Mouse (Mus musculus): ENCODE data around the gene Banf1. TPM values are rescaled to one million over a fixed set of nuclear protein-coding genes. Genes with fewer than 3 reads are reported as not detected.
"Not testable (repeated sequence)": the region's sequence is repeated elsewhere in the genome, so short reads cannot be mapped to it uniquely, and the experiment has no call there.

Gene Banf1
- polyA plus RNA-seq, 1 experiment from 2014 or later = 440 TPM

DNA sequence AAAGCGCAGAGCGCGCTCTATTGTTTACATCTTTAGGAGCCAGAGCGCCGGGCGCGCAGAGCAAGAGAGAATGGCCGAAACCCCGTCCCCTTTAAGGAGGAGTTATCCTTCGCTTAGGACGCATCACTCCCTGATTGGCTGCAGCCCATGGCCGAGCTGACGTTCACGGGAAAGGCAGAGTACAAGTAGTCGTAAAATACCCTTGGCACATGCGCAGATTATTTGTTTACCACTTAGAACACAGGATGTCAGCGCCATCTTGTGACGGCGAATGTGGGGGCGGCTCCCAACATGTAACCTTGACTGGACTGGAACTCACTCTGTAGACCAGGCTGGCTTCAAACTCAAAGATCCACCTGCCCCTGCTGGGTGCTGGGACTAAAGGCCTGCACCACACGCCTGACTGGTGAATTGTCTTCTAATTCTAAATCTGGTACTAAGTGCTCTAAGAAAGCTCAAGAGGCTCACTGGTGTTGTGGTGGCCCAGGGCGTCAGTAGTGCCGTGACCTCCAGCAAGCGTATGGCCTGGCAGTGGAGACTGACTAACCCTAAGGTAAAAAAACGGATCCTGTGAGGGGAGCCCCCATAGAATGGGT, 39.7 kb upstream of the Banf1 start:
- H3K27ac ChIP-seq (ENCODE audit: low read depth, low read length) = peak overlapping the region; percentile 37; the same call in 1 of the 2 replicates
- not testable (repeated sequence) for H3K4me1 ChIP-seq (ENCODE audit: control insufficient read depth, insufficient read depth, low read length); H3K27me3 ChIP-seq (ENCODE audit: control insufficient read depth, insufficient read depth, low read length); H3K36me3 ChIP-seq (ENCODE audit: control insufficient read depth, insufficient read depth, low read length); H3K9me3 ChIP-seq (ENCODE audit: control insufficient read depth, low read length)
- DNase-seq (ENCODE audit: low spot score) (peak; percentile 67), ATAC-seq (ENCODE audit: insufficient read depth, low FRiP score, low TSS enrichment) (peak; percentile 72)
- H3K4me2 ChIP-seq (ENCODE audit: low read depth) = peak overlapping the region; percentile 51
- H3K9ac ChIP-seq (ENCODE audit: low read length) = peak overlapping the region; percentile 50
- WGBS = 14% methylated on average over 21 of the region's 25 CpGs
- peak overlapping the region; percentile 37 for H3K4me3 ChIP-seq (ENCODE audit: low read depth, low read length)

DNA sequence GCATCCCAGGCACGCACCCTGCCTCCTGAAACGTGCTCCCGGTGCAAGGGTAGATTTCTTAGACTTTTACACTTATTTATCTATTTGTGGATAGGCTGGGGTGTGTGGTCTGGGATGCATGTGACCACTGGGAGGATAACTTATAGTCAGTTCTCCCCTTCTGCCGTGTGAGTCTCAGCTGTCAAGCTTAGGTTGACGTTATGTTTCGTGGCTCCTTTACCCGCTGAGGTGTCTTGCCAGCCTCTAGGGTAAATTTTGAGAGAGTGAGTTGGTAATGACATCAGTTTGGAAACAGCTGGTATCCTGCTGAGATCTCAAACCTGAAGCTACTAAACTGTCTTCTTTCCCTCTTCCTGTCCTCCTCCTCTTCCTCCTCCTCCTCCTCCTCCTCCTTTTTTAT, 39.0 kb upstream of the Banf1 start:
- Histone ChIP-seq H3K9me3 (ENCODE audit: control insufficient read depth, low read length) (no peaks in the 10 kb centered on the region), H3K27ac (ENCODE audit: low read depth, low read length) (no peak overlapping the region), H3K4me2 (ENCODE audit: low read depth) (peak overlapping the region; percentile 49), H3K36me3 (ENCODE audit: control insufficient read depth, insufficient read depth, low read length) (no peaks in the 10 kb centered on the region), H3K9ac (ENCODE audit: low read length) (peak overlapping the region; percentile 50), H3K27me3 (ENCODE audit: control insufficient read depth, insufficient read depth, low read length) (no peaks in the 10 kb centered on the region), H3K4me1 (ENCODE audit: control insufficient read depth, insufficient read depth, low read length) (peaks cover 5% of the 10 kb centered on the region; the same call in 1 of the 2 replicates), H3K4me3 (ENCODE audit: low read depth, low read length) (peak overlapping the region; percentile 31)
- ATAC-seq (ENCODE audit: insufficient read depth, low FRiP score, low TSS enrichment) (no peak), DNase-seq (ENCODE audit: low spot score) (peak; percentile 24)
- 28% methylated on average over 7 of the region's 7 CpGs for WGBS

DNA sequence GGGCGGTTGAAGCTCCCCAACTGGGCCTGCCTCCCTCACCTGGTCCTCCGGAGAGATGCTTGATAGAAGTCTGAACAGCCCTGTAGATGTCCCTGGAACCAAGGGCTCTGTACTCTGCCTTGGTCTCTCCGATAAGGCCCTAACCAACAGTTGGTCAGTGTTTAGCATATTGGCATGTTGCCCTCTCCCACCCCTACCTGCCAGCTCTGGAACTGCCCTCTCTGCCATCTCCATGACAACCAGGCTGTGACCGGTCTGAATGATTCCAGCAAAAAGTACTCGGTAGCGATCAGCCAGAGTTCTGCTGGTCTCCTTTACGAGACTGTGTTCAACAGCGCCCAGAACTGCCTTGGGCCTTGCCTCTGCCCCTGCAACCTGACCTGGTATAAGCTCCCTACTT, 35.3 kb upstream of the Banf1 start, which contains the start of gene Tsga10ip:
Gene Tsga10ip (minus strand): TSS at position 234 of the 400 bp plus-strand sequence.
- H3K27ac ChIP-seq (ENCODE audit: low read depth, low read length) = no peak within 1 kb of the TSS
- H3K4me2 ChIP-seq (ENCODE audit: low read depth) = no peak within 1 kb of the TSS
- H3K9ac ChIP-seq (ENCODE audit: low read length) = no peak within 1 kb of the TSS
- DNase-seq (ENCODE audit: low spot score) (no peak), ATAC-seq (ENCODE audit: insufficient read depth, low FRiP score, low TSS enrichment) (no peak)
- H3K27me3 ChIP-seq (ENCODE audit: control insufficient read depth, insufficient read depth, low read length) = no peaks in the 10 kb centered on the region
- no peaks in the 10 kb centered on the region for H3K36me3 ChIP-seq (ENCODE audit: control insufficient read depth, insufficient read depth, low read length)
- H3K9me3 ChIP-seq (ENCODE audit: control insufficient read depth, low read length) = no peaks in the 10 kb centered on the region
- H3K4me3 ChIP-seq (ENCODE audit: low read depth, low read length) = no peak within 1 kb of the TSS
- no peaks in the 10 kb centered on the region; the same call in 1 of the 2 replicates for H3K4me1 ChIP-seq (ENCODE audit: control insufficient read depth, insufficient read depth, low read length)
- 79% methylated on average over 8 of the region's 8 CpGs for WGBS

- H3K27ac ChIP-seq (ENCODE audit: low read depth, low read length); H3K4me3 ChIP-seq (ENCODE audit: low read depth, low read length); H3K27me3 ChIP-seq (ENCODE audit: control insufficient read depth, insufficient read depth, low read length); ATAC-seq (ENCODE audit: insufficient read depth, low FRiP score, low TSS enrichment); DNase-seq (ENCODE audit: low spot score); H3K9me3 ChIP-seq (ENCODE audit: control insufficient read depth, low read length); H3K9ac ChIP-seq (ENCODE audit: low read length); H3K36me3 ChIP-seq (ENCODE audit: control insufficient read depth, insufficient read depth, low read length); H3K4me1 ChIP-seq (ENCODE audit: control insufficient read depth, insufficient read depth, low read length); H3K4me2 ChIP-seq (ENCODE audit: low read depth): not testable (repeated sequence)
- WGBS = 78% methylated on average over 4 of the region's 4 CpGs
Observed at GRCm38 (mm10) chr19:5401073-5401472, 34.1 kb upstream of the Banf1 start.

GRCm38 (mm10) chr19:5395371-5395770, 28.4 kb upstream of the Banf1 start:
- Histone ChIP-seq H3K4me2 (ENCODE audit: low read depth) (no peak overlapping the region), H3K4me1 (ENCODE audit: control insufficient read depth, insufficient read depth, low read length) (peaks cover under 1% of the 10 kb centered on the region; the same call in 1 of the 2 replicates), H3K4me3 (ENCODE audit: low read depth, low read length) (no peak overlapping the region), H3K27me3 (ENCODE audit: control insufficient read depth, insufficient read depth, low read length) (no peaks in the 10 kb centered on the region), H3K9me3 (ENCODE audit: control insufficient read depth, low read length) (no peaks in the 10 kb centered on the region), H3K27ac (ENCODE audit: low read depth, low read length) (no peak overlapping the region), H3K36me3 (ENCODE audit: control insufficient read depth, insufficient read depth, low read length) (no peaks in the 10 kb centered on the region), H3K9ac (ENCODE audit: low read length) (no peak overlapping the region)
- WGBS = 67% methylated on average over 4 of the region's 4 CpGs
- no peak for DNase-seq (ENCODE audit: low spot score)
- ATAC-seq (ENCODE audit: insufficient read depth, low FRiP score, low TSS enrichment) = no peak

DNA sequence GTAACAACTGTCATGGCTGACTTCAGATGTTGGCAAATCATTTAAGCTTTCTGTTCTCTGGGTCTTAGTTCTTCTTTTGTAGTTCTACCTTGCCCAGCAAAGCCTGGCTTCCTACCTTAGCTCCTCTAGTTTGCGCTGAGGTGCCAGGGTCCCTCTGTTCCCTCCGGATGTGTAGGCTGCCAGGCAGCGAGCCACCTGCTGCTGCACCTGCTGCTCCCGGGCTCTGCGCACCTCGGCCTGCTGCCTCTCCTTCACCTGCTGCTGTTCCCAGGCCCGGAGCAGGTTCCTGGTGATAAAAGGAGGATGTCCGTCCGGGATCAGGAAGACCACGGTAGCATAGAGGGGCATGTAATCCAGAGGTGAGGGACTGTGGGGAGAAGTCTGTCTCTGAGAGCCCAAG, 27.2 kb upstream of the Banf1 start:
- no peaks in the 10 kb centered on the region for H3K9me3 ChIP-seq (ENCODE audit: control insufficient read depth, low read length)
- no peaks in the 10 kb centered on the region for H3K36me3 ChIP-seq (ENCODE audit: control insufficient read depth, insufficient read depth, low read length)
- H3K9ac ChIP-seq (ENCODE audit: low read length) = no peak overlapping the region
- H3K4me3 ChIP-seq (ENCODE audit: low read depth, low read length) = no peak overlapping the region
- H3K27ac ChIP-seq (ENCODE audit: low read depth, low read length) = no peak overlapping the region
- H3K4me1 ChIP-seq (ENCODE audit: control insufficient read depth, insufficient read depth, low read length) = peaks cover 13% of the 10 kb centered on the region
- 53% methylated on average over 10 of the region's 10 CpGs for WGBS
- H3K4me2 ChIP-seq (ENCODE audit: low read depth) = no peak overlapping the region
- ATAC-seq (ENCODE audit: insufficient read depth, low FRiP score, low TSS enrichment) (no peak), DNase-seq (ENCODE audit: low spot score) (no peak)
- H3K27me3 ChIP-seq (ENCODE audit: control insufficient read depth, insufficient read depth, low read length) = no peaks in the 10 kb centered on the region

DNA sequence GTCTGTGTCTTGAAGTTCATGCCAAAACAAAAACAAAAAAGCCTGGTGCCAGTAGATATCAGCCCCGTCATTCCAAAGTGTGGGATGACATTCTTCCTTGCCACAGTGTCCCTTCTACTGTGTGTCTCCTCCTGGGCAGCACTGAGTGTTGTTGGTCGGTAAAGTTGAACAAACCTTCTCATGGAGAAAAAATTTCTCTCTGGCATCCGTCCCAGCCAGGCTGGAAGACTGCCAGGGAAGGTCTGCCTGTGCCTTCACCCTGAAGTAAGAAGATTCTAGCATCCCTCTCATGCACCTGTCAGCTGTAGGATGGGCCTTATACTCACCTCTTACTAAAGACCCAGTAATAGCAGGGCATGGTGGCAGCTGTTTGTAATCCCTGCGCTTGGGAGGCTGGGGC, 25.9 kb upstream of the Banf1 start:
- H3K36me3 ChIP-seq (ENCODE audit: control insufficient read depth, insufficient read depth, low read length) = no peaks in the 10 kb centered on the region
- DNase-seq (ENCODE audit: low spot score) (no peak), ATAC-seq (ENCODE audit: insufficient read depth, low FRiP score, low TSS enrichment) (no peak)
- H3K27ac ChIP-seq (ENCODE audit: low read depth, low read length) = no peak overlapping the region
- H3K27me3 ChIP-seq (ENCODE audit: control insufficient read depth, insufficient read depth, low read length) = no peaks in the 10 kb centered on the region
- WGBS = 76% methylated on average over 4 of the region's 4 CpGs
- H3K4me1 ChIP-seq (ENCODE audit: control insufficient read depth, insufficient read depth, low read length) = peaks cover 15% of the 10 kb centered on the region
- H3K4me3 ChIP-seq (ENCODE audit: low read depth, low read length) = no peak overlapping the region
- no peaks in the 10 kb centered on the region for H3K9me3 ChIP-seq (ENCODE audit: control insufficient read depth, low read length)
- no peak overlapping the region for H3K9ac ChIP-seq (ENCODE audit: low read length)
- no peak overlapping the region for H3K4me2 ChIP-seq (ENCODE audit: low read depth)

GRCm38 (mm10) chr19:5390416-5390815, 23.4 kb upstream of the Banf1 start:
- DNase-seq (ENCODE audit: low spot score) = no peak
- Histone ChIP-seq H3K36me3 (ENCODE audit: control insufficient read depth, insufficient read depth, low read length) (no peaks in the 10 kb centered on the region), H3K27me3 (ENCODE audit: control insufficient read depth, insufficient read depth, low read length) (no peaks in the 10 kb centered on the region), H3K4me3 (ENCODE audit: low read depth, low read length) (0 out of 2 replicates have a peak overlapping the region, but pooled peaks have one; percentile 94), H3K9me3 (ENCODE audit: control insufficient read depth, low read length) (no peaks in the 10 kb centered on the region), H3K4me2 (ENCODE audit: low read depth) (no peak overlapping the region), H3K27ac (ENCODE audit: low read depth, low read length) (no peak overlapping the region), H3K4me1 (ENCODE audit: control insufficient read depth, insufficient read depth, low read length) (peaks cover 24% of the 10 kb centered on the region), H3K9ac (ENCODE audit: low read length) (no peak overlapping the region; the same call in 1 of the 2 replicates)
- WGBS = 89% methylated on average over 8 of the region's 8 CpGs
- no peak for ATAC-seq (ENCODE audit: insufficient read depth, low FRiP score, low TSS enrichment)

DNA sequence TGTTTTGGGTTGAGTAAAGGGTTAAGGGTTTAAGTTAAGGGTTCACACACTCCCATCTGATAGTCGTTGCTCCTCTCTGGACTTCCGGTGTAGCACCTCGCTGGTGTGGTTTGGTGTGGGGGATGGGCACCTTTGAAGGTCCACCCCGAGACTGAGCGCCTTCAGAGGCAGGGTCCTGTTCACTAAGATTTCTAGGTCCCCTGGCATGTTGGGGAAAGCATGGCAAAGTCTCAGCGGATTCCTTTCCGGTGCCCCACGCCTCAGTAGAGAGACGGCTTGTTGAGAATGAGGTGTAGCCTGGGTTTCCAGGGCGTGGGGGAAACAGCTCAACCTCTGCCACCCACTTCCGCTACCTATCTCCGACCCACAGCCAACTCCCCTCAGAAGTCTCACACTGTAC, 22.7 kb upstream of the Banf1 start:
- Histone ChIP-seq H3K4me2 (ENCODE audit: low read depth) (peak overlapping the region; percentile 92), H3K9me3 (ENCODE audit: control insufficient read depth, low read length) (no peaks in the 10 kb centered on the region), H3K27ac (ENCODE audit: low read depth, low read length) (no peak overlapping the region), H3K4me3 (ENCODE audit: low read depth, low read length) (peak overlapping the region; percentile 94), H3K9ac (ENCODE audit: low read length) (peak overlapping the region; percentile 45), H3K4me1 (ENCODE audit: control insufficient read depth, insufficient read depth, low read length) (peaks cover 24% of the 10 kb centered on the region), H3K36me3 (ENCODE audit: control insufficient read depth, insufficient read depth, low read length) (peaks cover 3% of the 10 kb centered on the region; the same call in 1 of the 2 replicates), H3K27me3 (ENCODE audit: control insufficient read depth, insufficient read depth, low read length) (no peaks in the 10 kb centered on the region)
- DNase-seq (ENCODE audit: low spot score) (no peak), ATAC-seq (ENCODE audit: insufficient read depth, low FRiP score, low TSS enrichment) (no peak)
- 42% methylated on average over 12 of the region's 12 CpGs for WGBS

All from neural tube, embryonic 11.5 days (tissue).